Mouse (Mus musculus): ENCODE data around the gene Fthl17b.
A peak's percentile ranks its signal among the peaks of the same experiment; 100 is the strongest.
"Not testable (repeated sequence)": the region's sequence is repeated elsewhere in the genome, so short reads cannot be mapped to it uniquely, and the experiment has no call there.

Fthl17b gene

DNA sequence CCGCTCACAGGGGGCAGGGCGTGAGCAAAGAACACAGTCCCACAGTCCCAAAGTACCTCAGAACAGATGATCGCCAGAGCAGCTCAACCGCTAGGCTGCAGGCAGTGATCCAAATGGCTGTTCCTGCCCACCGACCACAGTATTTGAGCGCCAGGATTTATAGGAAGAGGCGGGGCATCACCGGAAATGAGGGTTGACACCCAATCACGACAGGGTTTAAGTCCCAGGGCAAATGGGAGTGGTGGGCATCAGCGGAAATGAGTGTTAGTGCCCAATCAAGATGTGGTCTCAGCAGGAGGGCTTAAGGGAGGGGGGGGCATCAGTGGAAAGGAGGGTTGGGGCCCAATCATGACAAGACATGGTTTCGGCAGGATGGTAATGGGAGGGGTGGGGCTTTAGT lies at the start of gene Fthl17b:
Gene Fthl17b, minus strand, starts transcription at position 101 of the 400 bp plus-strand sequence.
- DNase-seq (ENCODE audit: low read depth, low spot score) = not testable (repeated sequence)

DNA sequence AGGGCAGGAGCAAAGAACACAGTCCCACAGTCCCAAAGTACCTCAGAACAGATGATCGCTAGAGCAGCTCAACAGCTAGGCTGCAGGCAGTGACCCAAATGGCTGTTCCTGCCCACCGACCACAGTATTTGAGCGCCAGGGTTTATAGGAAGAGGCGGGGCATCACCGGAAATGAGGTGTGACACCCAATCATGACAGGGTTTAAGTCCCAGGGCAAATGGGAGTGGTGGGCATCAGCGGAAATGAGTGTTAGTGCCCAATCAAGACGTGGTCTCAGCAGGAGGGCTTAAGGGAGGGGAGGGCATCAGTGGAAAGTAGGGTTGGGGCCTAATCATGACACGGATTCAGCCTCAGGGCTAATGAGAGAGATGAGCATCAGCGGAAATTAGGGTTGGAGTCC lies 23.9 kb upstream of the Fthl17b start, which contains the start of gene Fthl17d:
Gene Fthl17d, minus strand, starts transcription at position 101 of the 400 bp plus-strand sequence.
- DNase-seq (ENCODE audit: low read depth, low spot score) = not testable (repeated sequence)

DNA sequence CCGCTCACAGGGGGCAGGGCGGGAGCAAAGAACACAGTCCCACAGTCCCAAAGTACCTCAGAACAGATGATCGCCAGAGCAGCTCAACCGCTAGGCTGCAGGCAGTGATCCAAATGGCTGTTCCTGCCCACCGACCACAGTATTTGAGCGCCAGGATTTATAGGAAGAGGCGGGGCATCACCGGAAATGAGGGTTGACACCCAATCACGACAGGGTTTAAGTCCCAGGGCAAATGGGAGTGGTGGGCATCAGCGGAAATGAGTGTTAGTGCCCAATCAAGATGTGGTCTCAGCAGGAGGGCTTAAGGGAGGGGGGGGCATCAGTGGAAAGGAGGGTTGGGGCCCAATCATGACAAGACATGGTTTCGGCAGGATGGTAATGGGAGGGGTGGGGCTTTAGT lies 13.7 kb upstream of the Fthl17b start, which contains the start of gene Fthl17c:
Gene Fthl17c, minus strand, starts transcription at position 101 of the 400 bp plus-strand sequence.
- not testable (repeated sequence) for DNase-seq (ENCODE audit: low read depth, low spot score)

DNA sequence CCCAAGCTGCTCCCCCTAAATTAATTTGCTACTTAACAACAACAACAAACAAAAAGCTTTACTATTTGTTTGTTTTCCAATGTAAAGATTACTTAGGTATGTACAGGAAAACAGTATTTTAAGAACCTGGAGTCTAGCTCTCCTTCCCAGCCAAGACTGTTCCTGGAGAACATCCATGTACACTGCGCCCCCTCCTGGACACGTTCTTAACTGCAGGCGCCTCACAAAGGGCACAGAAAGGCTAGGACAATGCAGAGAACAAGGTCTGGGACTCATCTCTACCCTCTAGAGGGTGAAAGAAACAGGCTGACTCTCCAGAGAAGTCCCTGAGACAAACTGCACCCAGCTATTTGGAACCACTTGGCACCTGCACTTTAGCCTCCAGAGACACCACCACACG lies 1.8 kb upstream of the Fthl17b start:
- DNase-seq (ENCODE audit: low read depth, low spot score) = peak; percentile 7

DNA sequence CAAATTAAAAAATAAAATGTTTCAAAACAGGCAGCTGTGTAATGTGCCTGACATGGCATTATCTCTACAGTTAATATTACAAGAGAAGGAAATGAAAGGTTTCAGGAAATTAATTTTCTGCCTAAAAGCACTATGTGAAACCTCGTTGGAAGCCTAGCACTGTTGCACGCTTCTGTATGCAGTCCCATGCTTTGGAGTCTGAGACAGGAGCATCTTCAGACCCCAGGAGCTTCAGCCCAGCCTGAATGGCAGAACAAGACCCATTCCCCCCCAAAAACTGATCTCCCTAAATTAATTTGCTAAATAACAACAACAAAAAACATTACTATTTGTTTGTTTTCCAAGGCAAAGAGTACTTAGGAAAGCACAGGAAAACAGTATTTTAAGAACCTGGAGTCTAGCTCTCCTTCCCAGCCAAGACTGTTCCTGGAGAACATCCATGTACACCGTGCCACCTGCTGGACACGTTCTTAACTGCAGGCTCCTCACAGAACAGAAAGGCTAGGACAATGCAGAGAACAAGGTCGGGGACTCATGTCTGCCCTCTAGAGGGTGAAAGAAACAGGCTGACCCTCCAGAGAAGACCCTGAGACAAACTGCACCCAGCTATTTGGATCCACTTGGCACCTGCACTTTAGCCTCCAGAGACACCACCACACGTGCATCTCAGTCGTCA lies 14.5 kb downstream of the Fthl17b start:
- peak; percentile 65 for DNase-seq (ENCODE audit: low read depth, low spot score)

DNA sequence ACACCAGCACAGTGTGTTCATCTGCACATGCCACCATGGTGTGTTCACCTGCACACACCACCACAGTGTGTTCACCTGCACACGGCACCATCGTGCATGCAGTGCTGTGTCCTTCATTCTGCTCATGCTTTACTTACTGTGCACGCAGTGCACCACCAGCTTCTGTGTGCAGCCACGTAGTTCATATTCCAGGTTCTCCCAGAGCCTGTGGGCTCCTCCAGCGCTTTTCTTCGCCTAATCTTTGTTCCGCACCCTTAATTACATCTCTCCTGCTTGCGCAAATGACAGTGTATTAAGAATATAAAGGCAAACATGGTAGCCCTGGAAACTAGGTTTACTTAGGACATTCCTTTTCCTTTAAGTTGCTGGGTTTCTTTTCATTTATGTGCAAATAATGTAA lies 18.7 kb downstream of the Fthl17b start:
- no peak for DNase-seq (ENCODE audit: low read depth, low spot score)

DNA sequence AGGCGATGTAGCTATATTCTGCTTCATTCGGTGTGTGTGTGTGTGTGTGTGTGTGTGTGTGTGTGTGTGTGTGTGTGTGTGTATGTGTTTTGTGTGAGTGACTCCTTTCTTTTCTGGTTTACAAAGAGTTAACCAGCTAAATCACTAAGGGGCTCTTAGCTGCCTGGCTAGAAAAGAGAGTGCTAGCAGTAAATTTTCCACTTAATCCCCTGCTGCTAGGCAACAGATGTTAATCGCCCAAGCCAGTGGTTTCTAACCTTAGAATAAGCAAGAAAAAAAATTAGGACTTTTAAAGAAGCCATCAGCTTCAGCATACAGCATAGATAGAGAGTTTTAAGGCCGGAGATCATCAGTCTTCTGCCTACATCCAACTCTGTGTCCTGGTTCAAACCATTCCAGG lies 35.5 kb downstream of the Fthl17b start:
- DNase-seq (ENCODE audit: low read depth, low spot score) = no peak

DNA sequence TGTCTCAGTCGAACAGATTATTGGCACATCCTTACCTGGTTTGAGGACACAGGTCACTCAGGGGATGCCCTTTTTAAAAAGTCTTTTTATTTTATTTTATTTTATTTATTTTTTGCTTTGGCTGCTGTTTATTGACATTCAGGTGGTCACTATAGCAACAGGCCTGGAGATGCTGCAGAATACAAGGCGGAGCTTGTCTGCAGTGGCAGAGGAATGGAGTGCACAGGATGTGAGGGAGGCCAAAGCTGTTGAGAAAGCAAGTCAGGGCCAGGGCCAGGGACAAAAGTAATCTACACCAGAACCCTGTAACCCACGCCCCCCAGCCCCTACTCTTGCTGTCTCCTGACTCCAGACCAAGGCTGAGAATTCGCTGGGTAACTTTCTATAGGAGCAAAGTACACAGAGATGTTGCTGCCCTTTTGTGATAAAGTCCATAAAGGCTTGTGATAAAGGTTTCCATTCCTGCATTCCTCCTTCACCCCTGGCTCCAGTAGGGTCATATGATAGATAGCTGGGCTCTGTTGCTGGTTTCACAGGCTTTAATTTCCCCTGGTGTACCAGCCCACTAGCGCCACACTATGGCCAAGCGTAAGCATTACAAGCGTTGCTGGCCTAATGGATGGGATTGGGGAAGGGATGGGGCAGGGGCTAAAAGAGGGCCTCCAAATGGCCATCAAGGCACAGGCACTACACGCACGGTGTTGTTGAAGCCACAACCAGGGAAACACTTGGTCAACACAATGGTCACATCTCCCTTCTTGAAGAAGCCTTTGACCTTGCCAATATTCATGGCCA lies 40.8 kb downstream of the Fthl17b start:
- DNase-seq (ENCODE audit: low read depth, low spot score) = peak; percentile 33

DNA sequence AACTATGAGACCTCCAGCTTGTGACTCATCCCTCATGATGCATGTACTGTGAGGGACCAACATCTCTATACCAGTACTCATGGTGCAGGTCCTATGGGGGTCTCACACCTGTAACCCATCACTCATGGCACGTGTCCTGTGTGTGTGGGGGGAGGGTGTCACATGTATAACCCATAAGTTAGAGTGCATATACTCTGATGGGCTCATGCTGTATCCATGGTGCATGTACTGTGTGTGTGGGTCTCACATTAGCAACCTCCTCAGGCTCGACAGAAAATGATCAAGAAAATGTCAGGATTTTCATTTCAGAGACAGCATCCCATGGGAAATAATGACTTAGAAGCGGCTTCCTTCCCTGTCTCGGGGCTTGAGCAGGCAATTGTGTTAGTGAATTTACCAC lies 41.7 kb downstream of the Fthl17b start:
- DNase-seq (ENCODE audit: low read depth, low spot score) = no peak
